Mouse (Mus musculus): ENCODE data around the gene Bnip3. TPM values are rescaled to one million over a fixed set of nuclear protein-coding genes. Genes with fewer than 3 reads are reported as not detected.

Bnip3 gene
- total and polyA plus RNA-seq, 3 experiments = 20.8 to 294 (median 102) TPM

GRCm38 (mm10) chr7:138919156-138919944 lies 10.0 kb upstream of the Bnip3 start:
- no peaks in the 10 kb centered on the region for H3K36me3 ChIP-seq (replicated peaks in 1 of 2; ENCODE audit: control insufficient read depth in 1 of 2, insufficient read depth in 1 of 2, low read length in 1 of 2)
- H3K27me3 ChIP-seq (replicated peaks) = peaks cover 11% of the 10 kb centered on the region
- peak overlapping the region; percentile 24 to 32 (median 28) for H3K4me3 ChIP-seq (replicated peaks in 1 of 3; ENCODE audit: low read depth in 2 of 3, low read length in 2 of 3, poor library complexity in 1 of 3)
- in situ Hi-C loops (cut with MboI; ENCODE audit: low pct_ligation_motif_present, low pct_unique_long_range_greater_than_20kb, low sequenced_read_pairs) = no loop called here
- peak overlapping the region; percentile 14 for H3K27ac ChIP-seq (ENCODE audit: insufficient read depth, low read depth)
- peak; percentile 26 for DNase-seq (ENCODE audit: extremely low read depth)
- no peaks in the 10 kb centered on the region for H3K9me3 ChIP-seq (replicated peaks; ENCODE audit: low read length)
- H3K9ac ChIP-seq (ENCODE audit: insufficient read depth, low read depth) = peak overlapping the region; percentile 12; the same call in 1 of the 2 replicates
- TF ChIP-seq RAD21 (IDR thresholded peaks at IDR 0.05; ENCODE audit: low read depth, low read length) (no peak), UBTF (IDR thresholded peaks at IDR 0.05; ENCODE audit: low read depth, low read length) (peak; percentile 98), JUND (conservative IDR thresholded peaks at IDR 0.05; ENCODE audit: low read depth, low read length) (no peak), JUN (IDR thresholded peaks at IDR 0.05; ENCODE audit: insufficient read depth, low read depth, low read length) (no peak), USF2 (conservative IDR thresholded peaks at IDR 0.05; ENCODE audit: low read depth, low read length) (no peak), MEF2A (IDR thresholded peaks at IDR 0.05; ENCODE audit: borderline replicate concordance, low read depth, low read length) (peak; percentile 61), SIN3A (IDR thresholded peaks at IDR 0.05; ENCODE audit: low read length) (no peak), BHLHE40 (IDR thresholded peaks at IDR 0.05; ENCODE audit: low read depth, low read length) (peak; percentile 87), GABPA (IDR thresholded peaks at IDR 0.05; ENCODE audit: insufficient replicate concordance, low read depth, low read length) (no peak), ELF1 (IDR thresholded peaks at IDR 0.05; ENCODE audit: low read depth, low read length) (peak; percentile 49; the same call in 1 of the 2 replicates), MXI1 (IDR thresholded peaks at IDR 0.05; ENCODE audit: low read depth, low read length) (no peak), MYC (IDR thresholded peaks at IDR 0.05; ENCODE audit: low read depth, low read length) (no peak), POLR2AphosphoS2 (IDR thresholded peaks at IDR 0.05; ENCODE audit: low read depth, low read length) (no peak), CTCF (conservative IDR thresholded peaks at IDR 0.05 in 1 of 2, IDR thresholded peaks at IDR 0.05 in 1 of 2; ENCODE audit: low read depth in 2 of 2, low read length in 2 of 2) (peak in 1 of 2 experiments; percentile 31; a peak in 2 of 4 replicates), TBP (conservative IDR thresholded peaks at IDR 0.05; ENCODE audit: low read depth, low read length) (peak; percentile 96)
- peaks cover 0 to 13% of the 10 kb centered on the region in 2 experiments; a peak in 2 of 4 replicates for H3K4me1 ChIP-seq (ENCODE audit: control insufficient read depth in 1 of 2, insufficient read depth in 2 of 2)
- no peaks in the 10 kb centered on the region for H3K79me2 ChIP-seq (replicated peaks; ENCODE audit: control insufficient read depth, extremely low read depth, insufficient read depth, poor library complexity, severe bottlenecking)
- dilution Hi-C loops (cut with MboI; ENCODE audit: extremely low pct_ligation_motif_present, extremely low pct_unique_long_range_greater_than_20kb, low sequenced_read_pairs) = no loop called here
- peak overlapping the region; percentile 17 for H3K4me2 ChIP-seq (ENCODE audit: insufficient read depth, low read depth, poor library complexity, severe bottlenecking)

DNA sequence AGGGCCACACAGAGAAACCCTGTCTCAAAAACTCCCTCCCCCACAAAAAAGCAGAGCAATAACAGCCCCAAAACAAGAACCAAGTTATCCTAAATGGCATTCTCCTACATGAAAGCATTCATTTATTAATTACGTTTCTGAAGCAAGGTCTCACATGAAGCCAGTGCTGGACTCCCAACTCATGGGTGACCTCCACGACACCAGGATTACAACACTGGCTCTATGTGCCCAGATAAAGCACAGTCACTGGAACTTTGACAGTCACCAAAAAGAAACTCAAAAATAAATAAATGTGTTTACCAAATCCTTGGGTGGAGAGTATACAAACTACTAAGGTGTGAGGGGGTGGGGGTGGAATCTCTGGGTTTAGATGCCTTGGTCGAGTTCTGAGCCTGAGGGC lies 4.3 kb upstream of the Bnip3 start:
- H3K9me3 ChIP-seq (replicated peaks; ENCODE audit: low read length) = no peaks in the 10 kb centered on the region
- H3K4me1 ChIP-seq (ENCODE audit: control insufficient read depth in 1 of 2, insufficient read depth in 2 of 2) = peaks cover 0 to 12% of the 10 kb centered on the region in 2 experiments; a peak in 2 of 4 replicates
- no peak overlapping the region for H3K9ac ChIP-seq (ENCODE audit: insufficient read depth, low read depth)
- dilution Hi-C loops (cut with MboI; ENCODE audit: extremely low pct_ligation_motif_present, extremely low pct_unique_long_range_greater_than_20kb, low sequenced_read_pairs) = no loop called here
- H3K27me3 ChIP-seq (replicated peaks) = peaks cover 22% of the 10 kb centered on the region
- no peak for DNase-seq (ENCODE audit: extremely low read depth)
- no peak overlapping the region for H3K4me2 ChIP-seq (ENCODE audit: insufficient read depth, low read depth, poor library complexity, severe bottlenecking)
- H3K27ac ChIP-seq (ENCODE audit: insufficient read depth, low read depth) = no peak overlapping the region
- TF ChIP-seq USF2 (conservative IDR thresholded peaks at IDR 0.05; ENCODE audit: low read depth, low read length) (no peak), CHD2 (IDR thresholded peaks at IDR 0.05; ENCODE audit: low read length) (no peak), UBTF (IDR thresholded peaks at IDR 0.05; ENCODE audit: low read depth, low read length) (no peak), JUN (IDR thresholded peaks at IDR 0.05; ENCODE audit: insufficient read depth, low read depth, low read length) (no peak), POLR2AphosphoS2 (IDR thresholded peaks at IDR 0.05; ENCODE audit: low read depth, low read length) (no peak), PAX5 (IDR thresholded peaks at IDR 0.05; ENCODE audit: low read length) (no peak)
- H3K36me3 ChIP-seq (replicated peaks in 1 of 2; ENCODE audit: control insufficient read depth in 1 of 2, insufficient read depth in 1 of 2, low read length in 1 of 2) = no peaks in the 10 kb centered on the region
- no peaks in the 10 kb centered on the region for H3K79me2 ChIP-seq (replicated peaks; ENCODE audit: control insufficient read depth, extremely low read depth, insufficient read depth, poor library complexity, severe bottlenecking)
- H3K4me3 ChIP-seq (replicated peaks in 1 of 3; ENCODE audit: low read depth in 2 of 3, low read length in 2 of 3, poor library complexity in 1 of 3) = no peak overlapping the region
- in situ Hi-C loops (cut with MboI; ENCODE audit: low pct_ligation_motif_present, low pct_unique_long_range_greater_than_20kb, low sequenced_read_pairs) = no loop called here

All from CH12.LX (cell line).